Mouse (Mus musculus): ENCODE measurements at regions not wholly inside any gene's neighbourhood (a gene's known extent, or its start where the extent isn't known, plus 50 kb on each side); places are given as distances from the start of the nearest gene placed in this dataset.

DNA sequence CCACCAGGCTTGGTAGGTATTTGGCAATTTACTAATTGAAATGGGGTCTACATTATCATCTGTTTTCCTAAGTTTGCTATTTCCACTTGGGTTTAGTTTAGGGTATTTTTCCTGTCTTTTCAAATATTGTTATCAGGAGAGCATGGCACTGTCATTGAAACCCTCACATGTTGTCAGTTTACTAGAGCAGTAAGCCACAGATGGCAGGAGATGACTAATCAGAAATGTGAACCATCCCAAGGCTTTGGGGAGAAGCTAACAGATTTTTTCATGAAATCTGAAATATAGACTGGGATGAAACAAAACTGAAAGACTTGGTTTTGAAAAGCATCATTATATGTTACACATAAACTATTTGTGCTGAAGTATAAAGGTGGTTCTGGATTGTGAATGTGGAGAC, 178.8 kb downstream of the Kcnrg start:
- no peaks in the 10 kb centered on the region for H3K9me3 ChIP-seq (ENCODE audit: control insufficient read depth, low read length)
- H3K27me3 ChIP-seq (ENCODE audit: control insufficient read depth, insufficient read depth, low read length): no peaks in the 10 kb centered on the region
- ATAC-seq (ENCODE audit: insufficient read depth, low FRiP score, low TSS enrichment): no peak
- no peak overlapping the region for H3K4me2 ChIP-seq (ENCODE audit: low read depth)
- H3K4me1 ChIP-seq (ENCODE audit: control insufficient read depth, insufficient read depth, low read length): no peaks in the 10 kb centered on the region
- no peaks in the 10 kb centered on the region for H3K36me3 ChIP-seq (ENCODE audit: control insufficient read depth, insufficient read depth, low read length)
- H3K4me3 ChIP-seq (ENCODE audit: low read depth, low read length): no peak overlapping the region
- no peak overlapping the region for H3K27ac ChIP-seq (ENCODE audit: low read depth, low read length)
- H3K9ac ChIP-seq (ENCODE audit: low read length): no peak overlapping the region
- no peak for DNase-seq (ENCODE audit: low spot score)

DNA sequence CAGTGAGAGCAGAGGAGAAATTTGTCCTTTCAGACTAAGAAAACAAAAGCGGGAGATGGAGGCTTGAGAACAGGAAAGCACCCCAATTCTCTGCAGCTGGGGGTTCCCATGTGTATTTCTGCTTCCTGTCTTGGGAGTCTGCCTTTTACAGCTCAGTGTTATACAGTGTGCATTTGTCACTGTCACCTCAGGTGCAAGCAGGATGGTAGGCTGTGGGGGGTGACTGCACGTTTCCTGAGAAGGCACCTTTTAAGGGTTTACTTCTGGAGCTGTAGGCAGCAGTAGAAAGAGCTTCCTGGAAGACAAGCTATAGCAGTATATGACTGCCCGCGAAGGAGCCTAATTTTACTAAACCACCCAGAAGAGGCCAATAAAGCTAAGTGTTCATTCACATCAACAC, 180.5 kb downstream of the Kcnrg start:
- Histone ChIP-seq H3K4me3 (ENCODE audit: low read depth, low read length) (no peak overlapping the region), H3K27me3 (ENCODE audit: control insufficient read depth, insufficient read depth, low read length) (no peaks in the 10 kb centered on the region), H3K4me1 (ENCODE audit: control insufficient read depth, insufficient read depth, low read length) (no peaks in the 10 kb centered on the region), H3K9ac (ENCODE audit: low read length) (no peak overlapping the region), H3K36me3 (ENCODE audit: control insufficient read depth, insufficient read depth, low read length) (no peaks in the 10 kb centered on the region), H3K9me3 (ENCODE audit: control insufficient read depth, low read length) (no peaks in the 10 kb centered on the region), H3K27ac (ENCODE audit: low read depth, low read length) (no peak overlapping the region), H3K4me2 (ENCODE audit: low read depth) (no peak overlapping the region)
- ATAC-seq (ENCODE audit: insufficient read depth, low FRiP score, low TSS enrichment) (no peak), DNase-seq (ENCODE audit: low spot score) (no peak)
- WGBS: 69% methylated on average over 4 of the region's 4 CpGs

DNA sequence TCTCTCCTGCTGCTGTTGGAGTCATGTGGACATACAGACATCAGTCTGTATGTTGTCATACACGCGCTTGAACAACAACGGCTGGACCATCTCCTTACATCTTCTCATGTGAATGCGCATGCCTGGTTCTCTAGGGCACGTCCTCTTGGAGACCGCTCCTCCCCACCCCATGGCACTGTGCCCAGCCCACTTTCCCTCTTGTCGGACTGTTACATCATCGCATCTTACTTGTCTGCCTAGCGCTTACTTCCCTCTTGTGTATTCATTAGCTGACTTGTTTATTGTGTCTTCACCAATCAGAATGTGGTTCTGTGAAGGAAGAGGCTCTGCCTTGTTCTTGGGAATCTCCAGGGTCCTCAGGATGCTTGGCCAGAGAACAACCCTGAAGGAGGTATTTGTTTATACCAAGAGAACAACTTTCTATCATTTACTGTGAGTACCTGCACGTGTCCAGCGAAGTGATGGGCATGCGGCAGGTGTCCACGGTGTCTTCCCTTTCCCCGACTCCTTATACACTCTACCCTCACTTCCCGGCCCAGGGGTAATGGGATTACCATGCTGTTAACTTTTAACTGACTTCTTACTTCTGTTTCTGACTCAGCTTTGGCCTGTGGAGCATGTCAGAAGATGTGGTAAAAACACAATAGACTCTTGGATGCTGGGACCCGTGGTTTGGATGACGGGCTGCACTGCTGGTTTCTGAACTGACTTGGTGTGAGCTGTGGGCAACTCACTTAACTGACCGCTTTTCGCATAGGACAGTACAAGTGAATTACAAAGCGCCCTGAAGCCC, 181.9 kb downstream of the Kcnrg start:
- WGBS: 89% methylated on average over 20 of the region's 20 CpGs

DNA sequence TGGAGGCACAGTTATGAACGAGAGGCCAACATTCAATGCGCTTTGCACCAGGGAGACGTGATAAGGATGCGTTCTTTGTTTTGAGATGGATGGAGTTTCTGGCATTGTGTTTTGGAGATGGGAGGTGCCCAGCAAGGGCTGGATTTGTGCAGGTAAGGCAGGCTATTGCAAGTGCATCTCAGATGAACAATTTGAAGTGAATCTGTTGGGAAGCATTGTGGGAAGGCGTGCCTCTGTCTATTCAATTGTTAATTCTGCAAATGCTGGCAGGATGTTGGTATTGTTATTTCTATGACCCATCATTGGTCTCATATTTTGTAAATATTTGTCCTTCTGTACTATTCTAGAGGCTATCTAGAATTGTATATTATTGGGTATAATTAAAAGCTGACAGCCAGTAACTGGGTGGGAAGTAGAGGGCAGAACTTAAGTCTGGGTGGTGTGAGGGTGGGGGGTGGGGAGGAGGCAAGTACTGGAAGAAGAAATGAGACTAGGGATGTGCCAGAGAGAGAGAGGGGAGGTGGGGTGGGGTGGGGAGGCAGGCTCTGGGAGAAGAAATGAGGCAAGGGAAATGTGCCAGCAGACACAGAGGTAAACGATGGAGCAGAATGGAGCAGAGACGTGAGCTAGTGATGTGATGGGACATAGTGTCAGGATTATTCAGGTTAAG, 188.9 kb downstream of the Kcnrg start:
- Histone ChIP-seq H3K27me3 (ENCODE audit: control insufficient read depth, insufficient read depth, low read length) (no peaks in the 10 kb centered on the region), H3K4me2 (ENCODE audit: low read depth) (no peak overlapping the region), H3K4me3 (ENCODE audit: low read depth, low read length) (no peak overlapping the region), H3K9me3 (ENCODE audit: control insufficient read depth, low read length) (no peaks in the 10 kb centered on the region), H3K4me1 (ENCODE audit: control insufficient read depth, insufficient read depth, low read length) (no peaks in the 10 kb centered on the region), H3K27ac (ENCODE audit: low read depth, low read length) (no peak overlapping the region), H3K36me3 (ENCODE audit: control insufficient read depth, insufficient read depth, low read length) (no peaks in the 10 kb centered on the region), H3K9ac (ENCODE audit: low read length) (no peak overlapping the region)
- DNase-seq (ENCODE audit: low spot score) (no peak), ATAC-seq (ENCODE audit: insufficient read depth, low FRiP score, low TSS enrichment) (no peak)
- WGBS: 89% methylated on average over 7 of the region's 7 CpGs

More for the DNA sequence above, 181.9 kb downstream of the Kcnrg start:
- Histone ChIP-seq H3K4me2 (ENCODE audit: low read depth) (no peak overlapping the region), H3K4me1 (ENCODE audit: control insufficient read depth, insufficient read depth, low read length) (no peaks in the 10 kb centered on the region), H3K27me3 (ENCODE audit: control insufficient read depth, insufficient read depth, low read length) (no peaks in the 10 kb centered on the region), H3K9me3 (ENCODE audit: control insufficient read depth, low read length) (no peaks in the 10 kb centered on the region), H3K36me3 (ENCODE audit: control insufficient read depth, insufficient read depth, low read length) (no peaks in the 10 kb centered on the region), H3K4me3 (ENCODE audit: low read depth, low read length) (no peak overlapping the region), H3K9ac (ENCODE audit: low read length) (no peak overlapping the region), H3K27ac (ENCODE audit: low read depth, low read length) (no peak overlapping the region)
- DNase-seq (ENCODE audit: low spot score) (no peak), ATAC-seq (ENCODE audit: insufficient read depth, low FRiP score, low TSS enrichment) (no peak)

DNA sequence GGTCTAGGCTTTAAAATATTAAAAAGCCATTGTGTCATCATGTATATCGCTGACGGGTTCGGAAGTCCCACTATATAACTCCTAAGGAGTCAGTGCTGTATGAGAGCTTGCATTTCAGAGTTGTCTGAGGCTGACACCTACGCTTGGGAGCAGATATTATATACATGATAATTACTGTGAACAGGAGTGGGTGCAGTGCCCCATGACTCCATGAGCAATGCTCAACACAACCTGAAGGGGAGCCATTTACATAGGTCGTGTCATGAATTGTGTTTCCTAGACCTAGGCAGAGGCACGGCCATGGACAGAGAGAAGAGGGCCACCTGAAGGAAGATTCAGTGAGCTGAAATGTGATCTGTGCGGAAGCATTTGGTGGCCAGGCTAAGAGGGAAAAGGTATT, 189.4 kb downstream of the Kcnrg start:
- Histone ChIP-seq H3K27ac (ENCODE audit: low read depth, low read length) (no peak overlapping the region), H3K4me3 (ENCODE audit: low read depth, low read length) (no peak overlapping the region), H3K9me3 (ENCODE audit: control insufficient read depth, low read length) (no peaks in the 10 kb centered on the region), H3K27me3 (ENCODE audit: control insufficient read depth, insufficient read depth, low read length) (no peaks in the 10 kb centered on the region), H3K36me3 (ENCODE audit: control insufficient read depth, insufficient read depth, low read length) (no peaks in the 10 kb centered on the region), H3K4me1 (ENCODE audit: control insufficient read depth, insufficient read depth, low read length) (no peaks in the 10 kb centered on the region), H3K4me2 (ENCODE audit: low read depth) (no peak overlapping the region), H3K9ac (ENCODE audit: low read length) (no peak overlapping the region)
- DNase-seq (ENCODE audit: low spot score) (no peak), ATAC-seq (ENCODE audit: insufficient read depth, low FRiP score, low TSS enrichment) (no peak)
- 92% methylated on average over 7 of the region's 7 CpGs for WGBS

DNA sequence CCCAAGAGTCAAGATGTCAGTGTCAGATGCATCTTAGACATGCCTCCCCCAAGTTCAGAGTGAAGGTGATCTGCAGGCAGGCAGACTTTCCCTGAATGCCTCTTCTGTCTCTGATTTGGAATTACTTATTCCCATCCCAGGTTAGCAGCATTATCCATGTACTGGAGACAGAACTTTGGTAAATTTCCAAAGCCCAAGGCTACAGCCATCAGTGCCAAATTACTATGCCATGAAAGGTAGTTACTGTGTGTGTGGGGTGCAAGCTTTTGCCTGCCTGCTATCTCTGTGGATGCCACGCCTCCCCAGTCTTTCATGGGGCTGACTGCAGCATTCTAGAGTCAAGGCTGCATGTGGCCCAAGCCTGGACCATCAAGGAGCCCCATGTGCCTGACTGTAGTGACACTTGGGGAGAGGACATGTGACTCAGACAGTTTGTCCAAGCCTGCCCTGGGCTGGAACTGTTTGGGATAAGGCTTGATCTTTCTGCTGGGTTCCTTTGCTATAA, 196.2 kb downstream of the Kcnrg start:
- Histone ChIP-seq H3K4me2 (ENCODE audit: low read depth) (no peak overlapping the region), H3K9ac (ENCODE audit: low read length) (no peak overlapping the region), H3K36me3 (ENCODE audit: control insufficient read depth, insufficient read depth, low read length) (no peaks in the 10 kb centered on the region), H3K4me3 (ENCODE audit: low read depth, low read length) (no peak overlapping the region), H3K9me3 (ENCODE audit: control insufficient read depth, low read length) (no peaks in the 10 kb centered on the region), H3K4me1 (ENCODE audit: control insufficient read depth, insufficient read depth, low read length) (no peaks in the 10 kb centered on the region), H3K27me3 (ENCODE audit: control insufficient read depth, insufficient read depth, low read length) (no peaks in the 10 kb centered on the region), H3K27ac (ENCODE audit: low read depth, low read length) (no peak overlapping the region)
- WGBS: 66% methylated on average over 1 of the region's 1 CpGs
- DNase-seq (ENCODE audit: low spot score) (no peak), ATAC-seq (ENCODE audit: insufficient read depth, low FRiP score, low TSS enrichment) (no peak)

DNA sequence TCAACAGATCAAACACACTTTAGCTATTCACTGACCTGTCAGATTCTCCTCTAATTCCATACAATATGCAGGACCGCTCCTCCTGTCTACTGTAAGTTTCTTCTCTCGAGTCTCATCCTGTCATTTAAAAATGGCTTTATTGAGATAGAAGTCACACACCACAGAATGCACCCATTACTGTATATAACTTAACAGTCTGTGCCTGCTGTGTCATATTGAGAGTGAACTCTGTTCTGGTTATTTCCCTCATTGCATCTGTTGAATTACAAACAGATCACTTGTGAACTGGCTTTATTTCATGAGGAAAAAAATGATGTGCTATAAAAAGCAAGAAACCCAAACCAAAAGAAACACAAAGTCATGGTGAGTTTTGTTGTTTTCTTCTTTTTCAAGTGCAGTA, 198.2 kb downstream of the Kcnrg start:
- no peak overlapping the region for H3K27ac ChIP-seq (ENCODE audit: low read depth, low read length)
- no peak for ATAC-seq (ENCODE audit: insufficient read depth, low FRiP score, low TSS enrichment)
- 80% methylated on average over 2 of the region's 2 CpGs for WGBS

DNA sequence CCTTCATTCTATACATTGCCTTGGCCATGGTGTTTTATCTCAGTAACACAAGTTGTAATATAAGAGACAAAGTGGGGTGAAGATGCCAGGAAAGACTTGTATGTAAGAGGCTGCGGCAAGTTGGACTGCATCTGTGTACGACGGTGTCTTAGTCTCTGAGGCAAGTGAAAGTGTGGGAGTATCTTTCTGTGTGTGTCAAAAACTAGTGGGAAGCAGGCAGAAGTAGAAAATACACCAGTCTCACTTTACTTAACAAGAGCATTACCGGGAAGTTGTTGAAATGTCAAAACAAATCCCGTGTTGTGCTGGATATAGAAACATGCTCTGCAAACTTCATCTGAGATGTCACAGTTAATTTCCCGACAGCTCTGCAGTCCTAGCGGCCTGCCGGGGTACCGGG, 200.9 kb downstream of the Kcnrg start:
- DNase-seq (ENCODE audit: low spot score): no peak
- Histone ChIP-seq H3K9ac (ENCODE audit: low read length) (no peak overlapping the region), H3K9me3 (ENCODE audit: control insufficient read depth, low read length) (no peaks in the 10 kb centered on the region), H3K36me3 (ENCODE audit: control insufficient read depth, insufficient read depth, low read length) (no peaks in the 10 kb centered on the region), H3K27ac (ENCODE audit: low read depth, low read length) (no peak overlapping the region), H3K27me3 (ENCODE audit: control insufficient read depth, insufficient read depth, low read length) (no peaks in the 10 kb centered on the region), H3K4me1 (ENCODE audit: control insufficient read depth, insufficient read depth, low read length) (no peaks in the 10 kb centered on the region), H3K4me2 (ENCODE audit: low read depth) (no peak overlapping the region), H3K4me3 (ENCODE audit: low read depth, low read length) (no peak overlapping the region)
- 86% methylated on average over 9 of the region's 9 CpGs for WGBS
- no peak for ATAC-seq (ENCODE audit: insufficient read depth, low FRiP score, low TSS enrichment)

More for the DNA sequence above, 198.2 kb downstream of the Kcnrg start:
- Histone ChIP-seq H3K36me3 (ENCODE audit: control insufficient read depth, insufficient read depth, low read length) (no peaks in the 10 kb centered on the region), H3K4me2 (ENCODE audit: low read depth) (no peak overlapping the region), H3K4me3 (ENCODE audit: low read depth, low read length) (no peak overlapping the region), H3K9ac (ENCODE audit: low read length) (no peak overlapping the region), H3K4me1 (ENCODE audit: control insufficient read depth, insufficient read depth, low read length) (no peaks in the 10 kb centered on the region), H3K27me3 (ENCODE audit: control insufficient read depth, insufficient read depth, low read length) (no peaks in the 10 kb centered on the region), H3K9me3 (ENCODE audit: control insufficient read depth, low read length) (no peaks in the 10 kb centered on the region)
- no peak for DNase-seq (ENCODE audit: low spot score)
